Mouse (Mus musculus): Measurements from ENCODE around the gene Kel.

GRCm38 (mm10) chr6:41658487-41658886 lies 45.7 kb downstream of the Kel start:
- TF ChIP-seq CTCF (IDR thresholded peaks at IDR 0.05; ENCODE audit: insufficient read depth, low read depth, low read length): no peak
- no peak for TF ChIP-seq POLR2A (IDR thresholded peaks at IDR 0.05; ENCODE audit: insufficient read depth, low read depth, low read length)
